Mouse (Mus musculus): ENCODE results near the gene Plxnd1.

DNA sequence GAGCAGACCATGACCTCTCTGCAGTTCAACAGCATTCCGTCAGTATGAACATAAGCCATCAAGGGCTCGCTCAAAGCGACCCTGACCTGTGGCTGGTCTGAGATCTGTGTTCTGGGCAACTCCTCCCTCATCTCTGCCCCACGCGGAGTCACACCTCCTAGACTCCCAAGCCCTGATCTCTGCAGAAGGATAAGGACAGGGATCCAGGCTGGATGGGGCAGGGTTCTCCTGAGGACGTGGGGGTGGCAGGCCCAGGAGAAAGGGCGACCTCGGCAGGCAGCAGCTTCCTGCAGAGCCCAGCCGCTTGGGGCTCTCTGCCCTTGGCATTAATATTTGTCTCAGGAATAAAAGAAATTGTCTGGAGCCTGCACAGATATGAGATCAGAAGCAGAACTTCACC lies 9.2 kb downstream of the Plxnd1 start:
- TF ChIP-seq CTCF (IDR thresholded peaks at IDR 0.05; ENCODE audit: extremely low read depth, insufficient read length, insufficient replicate concordance, low read depth, low read length), result no peak
- no peak for TF ChIP-seq POLR2A (IDR thresholded peaks at IDR 0.05; ENCODE audit: low read depth, low read length)

Data from small intestine, adult 2 months (tissue).